Mouse (Mus musculus) ES-Bruce4 (cell line): Measurements from ENCODE around the gene Zdhhc5.

ENCODE experiments used
- CTCF ChIP-seq: IDR thresholded peaks from one replicate; pipeline ENCODE4 v1.8.1; 2011; ENCODE audit warnings: low read depth, low read length
- EP300 ChIP-seq: IDR thresholded peaks from 2 replicates; pipeline ENCODE4 v1.6.1; 2011; ENCODE audit warnings: low read depth, low read length; ENCODE audit not compliant: insufficient read depth
- POLR2A ChIP-seq: IDR thresholded peaks from one replicate; pipeline ENCODE4 v1.8.1; 2011; ENCODE audit warnings: low read length; ENCODE audit not compliant: insufficient read depth

GRCm38 (mm10) chr2:84646138-84646537, 68.8 kb downstream of the Zdhhc5 start:
- TF ChIP-seq CTCF (no peak), POLR2A (no peak), EP300 (no peak)
